Mouse (Mus musculus): ENCODE measurements around the gene Bhlhe23.
A peak's percentile ranks its signal among the peaks of the same experiment; 100 is the strongest.

Gene Bhlhe23

DNA sequence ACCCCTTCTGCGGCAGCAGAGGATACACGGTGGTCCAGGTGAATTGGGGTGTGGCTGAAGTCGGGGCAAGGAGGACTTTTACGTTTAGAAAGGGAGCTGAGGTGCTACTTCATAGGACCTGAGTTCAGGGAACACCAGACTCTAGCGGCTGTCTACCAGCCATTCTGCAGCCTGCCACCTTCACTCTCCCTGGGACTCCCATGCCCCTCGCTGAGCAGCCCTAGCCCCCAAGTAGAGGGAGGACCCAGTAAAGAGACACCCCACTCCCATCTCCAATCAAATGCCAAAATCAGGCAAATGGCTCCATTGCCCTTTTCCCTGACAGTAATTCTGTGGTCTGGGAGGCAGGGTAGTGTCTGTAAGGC, 51.3 kb downstream of the Bhlhe23 start:
- no peak for DNase-seq (ENCODE audit: low read depth)

DNA sequence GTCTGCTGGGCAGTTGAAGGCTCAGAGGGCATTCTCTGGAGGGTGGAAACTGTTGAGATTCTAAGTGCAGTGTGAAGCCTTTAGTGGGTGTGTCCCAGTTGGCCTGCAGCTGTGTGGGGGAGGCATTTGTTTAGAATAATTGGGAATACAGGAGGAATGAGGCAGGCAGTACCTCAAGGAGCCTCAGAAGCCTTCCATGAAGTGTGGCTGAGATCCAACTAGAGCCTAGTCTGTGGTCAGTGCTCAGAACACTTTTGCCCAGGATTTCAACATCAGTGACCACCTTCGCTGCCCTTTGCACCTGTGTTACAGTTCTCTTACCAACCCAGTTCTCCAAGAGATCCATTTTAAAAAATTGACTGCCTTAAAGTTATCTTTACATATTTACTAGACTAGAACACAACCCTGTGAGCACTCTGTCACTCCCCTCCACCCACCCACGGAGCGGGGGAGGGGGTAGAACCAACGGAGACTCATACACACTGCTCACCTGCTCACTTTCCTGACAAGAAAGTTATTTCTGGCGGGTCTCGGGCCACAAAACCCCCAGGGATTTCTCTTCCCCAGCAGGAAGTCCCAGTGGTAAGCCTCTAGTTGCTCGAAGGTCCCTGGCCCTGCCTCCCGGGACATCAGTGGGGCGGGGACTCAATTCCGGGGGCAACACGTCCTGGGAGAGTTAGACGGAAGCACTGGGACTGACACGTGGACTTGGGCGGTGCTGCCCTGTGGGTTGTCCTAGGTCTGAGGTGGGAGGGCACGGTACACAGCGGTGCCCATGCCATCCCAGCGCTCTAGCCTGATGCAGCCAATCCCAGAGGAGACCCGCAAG, 51.9 kb downstream of the Bhlhe23 start, which contains the start of gene Slc17a9:
Gene Slc17a9 (plus strand): TSS at position 679 of the 829 bp plus-strand sequence.
- peak; percentile 76 for DNase-seq (ENCODE audit: low read depth)
